Mouse (Mus musculus) embryonic fibroblast, embryonic 13.5 days (primary cell): ENCODE results near the gene Gtsf1. TPM values are rescaled to one million over a fixed set of nuclear protein-coding genes. Genes with fewer than 3 reads are reported as not detected.

Experiments used
- H3K27ac ChIP-seq: 2 replicates; pipeline ENCODE4 v1.5.1; 2012; ENCODE audit warnings: low read length, control low read depth, inconsistent platforms; ENCODE audit not compliant: insufficient read depth
- H3K4me1 ChIP-seq: 2 replicates; pipeline ENCODE4 v1.6.1; 2011; ENCODE audit warnings: low read length; ENCODE audit not compliant: control insufficient read depth, insufficient read depth
- H3K4me3 ChIP-seq: 2 replicates; pipeline ENCODE4 v1.5.1; 2011; ENCODE audit warnings: mild to moderate bottlenecking, control low read depth, low read length; ENCODE audit not compliant: insufficient read depth
- CTCF ChIP-seq: IDR thresholded peaks from 2 replicates; pipeline ENCODE4 v1.5.1; 2011; ENCODE audit warnings: mild to moderate bottlenecking, control low read depth, low read length, moderate library complexity, borderline replicate concordance; ENCODE audit not compliant: insufficient read depth
- POLR2A ChIP-seq: IDR thresholded peaks from 2 replicates; pipeline ENCODE4 v1.6.1; 2011; ENCODE audit warnings: low read depth, mild to moderate bottlenecking, control low read depth, low read length, moderate library complexity
- polyA plus RNA-seq: library from polyadenylated mRNA; stranded (reverse); fragments of >200 nt; gene quantifications from 2 replicates; pipeline ENCODE4 v1.2.4, GENCODE M21; 2011; ENCODE audit warnings: low read depth; ENCODE audit not compliant: missing spikeins, insufficient read length

Gene Gtsf1
- not detected in 2 replicates for polyA plus RNA-seq

DNA sequence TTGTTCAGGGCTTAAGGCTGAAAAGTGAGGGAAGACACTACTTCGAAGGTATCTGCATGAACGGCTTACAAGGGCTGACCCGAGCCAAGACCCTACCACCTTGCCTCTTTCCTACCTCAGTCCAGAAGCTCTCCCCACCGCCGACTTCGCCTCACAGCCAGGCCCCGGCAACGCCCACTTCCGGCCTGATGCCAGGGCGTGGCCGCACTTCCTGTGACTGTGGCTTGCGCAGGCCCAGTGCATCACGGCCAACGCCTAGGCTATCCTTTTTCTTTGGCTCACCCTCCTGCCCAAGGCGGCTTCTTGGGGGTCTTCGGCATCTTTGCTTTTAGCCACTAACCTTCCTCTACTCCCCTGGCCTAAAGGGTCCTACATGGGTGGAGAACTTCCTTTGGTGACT is at the start of gene Gtsf1:
TSS of gene Gtsf1 (minus strand) at position 230 of the 400 bp plus-strand sequence.
- Histone ChIP-seq H3K4me3 (no peak within 1 kb of the TSS), H3K27ac (no peak within 1 kb of the TSS), H3K4me1 (no peaks in the 10 kb centered on the region)
- no peak for TF ChIP-seq CTCF
- TF ChIP-seq POLR2A: no peak

DNA sequence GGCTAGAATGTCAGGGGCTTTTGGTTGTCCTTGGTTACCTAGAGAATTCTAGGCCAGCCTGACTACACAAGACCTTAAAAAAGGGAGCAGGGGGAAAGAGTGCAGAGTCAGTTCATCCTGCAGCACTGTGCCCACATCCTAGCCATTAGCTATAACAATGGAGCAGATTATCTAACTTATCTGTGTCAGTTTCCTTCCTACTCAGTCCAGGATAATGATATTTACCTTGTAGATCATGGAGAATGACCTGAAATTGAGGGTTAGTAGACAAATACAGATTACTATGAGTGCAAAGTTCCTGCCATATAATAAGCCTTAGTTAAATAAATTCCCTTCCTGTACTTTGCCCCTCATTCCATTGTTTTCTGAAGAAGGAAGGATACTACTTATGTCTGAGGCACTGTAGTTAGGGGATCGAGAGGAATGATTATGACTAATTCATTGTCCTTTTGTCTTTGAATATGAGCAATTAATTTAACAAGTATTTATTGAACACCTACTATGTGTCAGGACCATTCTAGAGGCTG is 48.9 kb upstream of the Gtsf1 start:
- H3K27ac ChIP-seq: no peak overlapping the region
- no peak for TF ChIP-seq POLR2A
- TF ChIP-seq CTCF: no peak
- H3K4me1 ChIP-seq: no peaks in the 10 kb centered on the region
- H3K4me3 ChIP-seq: no peak overlapping the region

DNA sequence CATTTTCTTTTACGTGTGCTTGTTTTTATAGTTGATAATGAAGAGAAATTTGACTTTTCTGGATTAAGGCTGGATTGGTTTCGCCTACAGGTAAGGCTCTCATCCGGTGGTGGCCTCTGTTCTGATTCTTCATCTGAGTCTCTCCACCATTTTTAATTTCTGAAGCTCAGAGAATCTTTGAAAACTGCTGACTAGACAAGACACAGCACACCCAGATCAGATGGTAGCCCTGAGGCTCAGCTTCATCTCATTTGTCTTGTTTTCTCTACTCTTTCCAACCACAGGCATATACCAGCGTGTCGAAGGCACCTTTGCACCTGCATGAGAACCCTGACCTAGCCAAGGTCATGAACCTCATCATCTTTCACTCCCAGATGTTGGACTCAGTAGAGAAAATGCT is 43.5 kb upstream of the Gtsf1 start:
- H3K4me1 ChIP-seq: peaks cover 22% of the 10 kb centered on the region
- no peak overlapping the region for H3K4me3 ChIP-seq
- TF ChIP-seq POLR2A (no peak), CTCF (no peak)
- no peak overlapping the region for H3K27ac ChIP-seq

DNA sequence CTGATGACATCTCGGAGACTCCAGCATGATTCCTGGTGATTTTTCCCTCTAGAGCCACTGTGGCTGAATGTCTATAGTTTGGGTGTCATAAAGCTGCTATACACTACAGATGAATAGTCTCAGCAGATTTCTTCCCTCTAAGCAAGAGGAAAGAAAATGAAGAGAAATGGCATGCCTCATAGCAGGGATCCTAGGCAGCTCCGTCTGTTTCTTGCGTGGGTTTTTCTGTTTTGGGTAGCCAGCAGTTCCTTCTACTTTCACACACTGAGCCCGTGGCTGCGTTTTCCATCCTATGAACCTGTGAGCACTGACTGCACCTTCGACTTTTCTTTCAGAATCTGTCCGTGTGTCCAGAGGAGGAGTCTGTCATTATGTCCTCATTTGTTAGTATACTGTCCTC is 42.9 kb upstream of the Gtsf1 start:
- Histone ChIP-seq H3K27ac (no peak overlapping the region), H3K4me3 (no peak overlapping the region), H3K4me1 (peaks cover 22% of the 10 kb centered on the region)
- no peak for TF ChIP-seq POLR2A
- TF ChIP-seq CTCF: no peak

DNA sequence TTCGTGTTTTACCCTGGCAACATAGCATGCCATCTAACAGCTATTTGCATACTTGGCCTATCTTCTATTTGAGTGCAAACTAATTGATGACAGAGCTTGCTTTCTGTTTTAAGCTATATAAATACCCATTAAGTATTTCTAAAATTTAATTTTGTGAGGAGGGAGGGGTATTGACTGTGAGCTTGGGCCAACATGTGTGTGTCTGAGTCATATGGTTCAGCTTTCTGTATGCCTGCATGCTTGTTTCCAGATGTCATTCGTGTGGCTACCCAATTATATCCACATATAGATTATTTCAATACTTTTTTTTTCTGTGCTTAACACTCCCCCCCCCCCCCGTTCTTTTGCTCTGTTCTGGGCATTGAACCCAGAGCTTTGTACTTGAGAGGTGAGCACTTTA is 42.0 kb upstream of the Gtsf1 start:
- H3K27ac ChIP-seq: no peak overlapping the region; the same call in 1 of the 2 replicates
- TF ChIP-seq POLR2A (no peak), CTCF (no peak)
- no peak overlapping the region for H3K4me3 ChIP-seq
- peaks cover 22% of the 10 kb centered on the region for H3K4me1 ChIP-seq

DNA sequence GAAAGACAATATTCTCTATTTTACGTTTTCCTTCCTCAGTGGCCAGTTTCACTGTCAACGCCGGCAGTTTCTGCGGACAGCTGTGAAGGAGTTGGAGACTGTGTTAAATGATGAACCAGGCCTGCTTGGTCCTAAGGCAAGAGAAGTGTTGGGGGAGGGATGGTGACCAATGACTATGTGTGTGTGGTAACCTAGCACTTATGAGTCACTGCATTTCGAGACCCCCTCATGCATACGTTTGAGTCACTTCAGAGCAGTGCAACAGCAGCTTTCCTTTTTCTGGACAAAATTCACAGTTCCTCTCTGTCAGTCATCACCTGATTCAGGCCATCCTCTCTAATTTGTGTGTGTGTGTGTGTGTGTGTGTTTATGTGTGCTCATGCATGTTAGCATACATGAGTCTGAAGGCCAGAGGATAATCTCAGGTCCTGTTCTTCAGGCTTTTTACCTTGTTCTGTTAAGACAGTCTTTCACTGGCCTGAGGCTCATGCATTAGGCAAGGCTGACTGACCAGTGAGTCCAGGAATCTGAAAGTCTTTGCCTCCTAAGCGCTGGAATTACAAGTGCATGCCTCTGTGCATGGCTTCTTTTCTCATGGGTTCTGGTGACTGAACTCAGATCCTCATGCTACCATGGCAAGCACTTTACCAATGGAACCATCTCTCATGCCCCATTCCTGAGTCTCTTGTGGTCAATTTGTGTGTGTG is 41.4 kb upstream of the Gtsf1 start:
- TF ChIP-seq CTCF: no peak
- TF ChIP-seq POLR2A: no peak
- no peak overlapping the region; the same call in 1 of the 2 replicates for H3K27ac ChIP-seq
- peaks cover 22% of the 10 kb centered on the region for H3K4me1 ChIP-seq
- H3K4me3 ChIP-seq: no peak overlapping the region

DNA sequence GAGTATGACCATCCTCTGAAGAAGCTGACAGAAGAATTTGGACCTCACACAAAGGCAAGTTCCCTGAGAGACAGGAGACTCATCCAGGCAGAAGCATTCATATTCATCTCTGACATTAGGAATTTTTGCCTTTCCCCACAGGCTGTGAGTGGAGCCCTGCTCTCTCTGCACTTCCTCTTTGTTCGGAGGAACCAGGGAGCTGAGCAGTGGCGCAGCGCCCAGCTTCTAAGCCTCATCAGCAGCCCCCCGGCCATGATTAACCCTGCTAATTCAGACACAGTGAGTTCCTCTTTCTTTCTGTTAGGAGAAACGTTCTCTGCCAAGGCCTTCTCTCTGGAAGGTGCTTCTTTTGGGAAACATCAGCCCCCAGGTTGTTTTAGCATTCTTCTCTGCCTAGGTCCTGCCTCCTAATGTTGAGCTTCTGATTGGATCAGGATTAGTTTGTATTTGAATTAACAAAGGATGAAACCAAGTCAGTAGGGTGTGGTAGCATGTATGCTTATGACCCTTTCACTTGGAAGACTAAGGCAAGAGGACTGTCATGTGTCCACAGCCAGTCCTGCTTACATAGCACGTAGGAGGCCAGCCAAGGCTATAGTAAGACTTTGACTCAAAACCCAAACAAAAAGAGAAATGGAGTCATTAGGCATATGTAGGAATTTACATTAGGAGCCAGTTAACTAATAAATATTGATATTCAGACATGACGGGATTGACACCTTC is 32.4 kb upstream of the Gtsf1 start:
- H3K27ac ChIP-seq: no peak overlapping the region
- no peak for TF ChIP-seq CTCF
- no peak for TF ChIP-seq POLR2A
- H3K4me1 ChIP-seq: no peaks in the 10 kb centered on the region
- no peak overlapping the region for H3K4me3 ChIP-seq

DNA sequence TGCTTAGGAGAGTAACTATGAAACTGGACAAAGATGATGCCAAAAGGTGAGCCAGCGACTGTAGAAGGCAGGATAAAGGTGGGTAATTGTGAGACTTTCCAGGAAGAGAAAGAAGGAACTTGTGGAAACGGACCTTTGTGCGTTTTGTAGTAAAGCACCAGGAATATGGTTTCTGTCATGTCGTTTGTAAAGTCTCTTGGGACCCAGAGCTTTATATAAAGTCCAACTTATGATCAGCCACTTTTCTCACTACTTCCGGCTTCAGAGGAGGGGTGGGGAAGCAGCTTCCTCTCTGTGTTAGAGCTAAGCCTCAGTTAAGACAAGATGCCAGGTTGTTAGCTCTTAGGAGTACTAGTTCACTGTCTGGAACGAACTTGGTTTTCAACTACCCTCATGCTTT is 24.2 kb upstream of the Gtsf1 start:
- TF ChIP-seq POLR2A (no peak), CTCF (no peak)

DNA sequence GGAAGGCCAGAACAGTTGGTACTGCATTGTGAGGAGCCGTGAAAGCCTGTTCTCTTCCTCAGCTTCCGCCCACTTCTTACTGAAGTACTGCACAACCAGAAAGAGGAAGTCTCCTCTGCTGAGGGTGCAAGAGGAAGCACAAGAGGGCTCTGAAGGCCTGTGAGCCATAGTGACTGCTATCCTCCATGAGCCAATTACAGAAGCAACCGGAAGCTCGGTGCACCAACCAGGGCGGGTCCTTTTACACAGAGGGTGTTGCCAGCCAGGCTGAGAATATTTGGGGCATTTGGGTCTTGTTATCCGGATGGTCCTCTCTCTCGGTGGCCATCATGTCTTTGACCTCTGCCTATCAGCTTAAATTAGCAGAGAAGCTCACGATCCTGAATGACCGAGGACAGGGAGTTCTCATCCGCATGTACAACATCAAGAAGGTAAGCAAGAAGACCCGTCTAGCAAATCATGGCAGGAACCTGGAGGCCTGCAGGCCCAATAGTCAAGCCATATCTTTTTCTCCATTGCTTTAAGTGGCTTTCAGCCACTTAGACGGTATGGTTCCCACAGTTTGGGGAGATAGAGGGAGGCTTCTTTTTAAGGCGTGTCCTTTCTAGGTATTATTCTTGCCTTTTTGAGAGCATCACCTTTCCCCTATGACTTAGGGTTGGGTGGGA is 23.4 kb upstream of the Gtsf1 start, which contains the start of gene Nckap1l:
TSS of gene Nckap1l (plus strand) at position 244 of the 668 bp plus-strand sequence.
- no peak within 1 kb of the TSS for H3K27ac ChIP-seq
- TF ChIP-seq CTCF (no peak), POLR2A (no peak)

More for the DNA sequence above, 24.2 kb upstream of the Gtsf1 start:
- Histone ChIP-seq H3K4me1 (no peaks in the 10 kb centered on the region), H3K27ac (no peak overlapping the region), H3K4me3 (no peak overlapping the region)

More for the DNA sequence above, 23.4 kb upstream of the Gtsf1 start, which contains the start of gene Nckap1l:
- H3K4me1 ChIP-seq: no peaks in the 10 kb centered on the region
- H3K4me3 ChIP-seq: no peak within 1 kb of the TSS
